Mouse (Mus musculus): Measurements from ENCODE around the gene Cd69. TPM values are rescaled to one million over a fixed set of nuclear protein-coding genes. Genes with fewer than 3 reads are reported as not detected.

Gene Cd69
- polyA plus RNA-seq, 1 experiment from 2014 or later, result 0.13 TPM

DNA sequence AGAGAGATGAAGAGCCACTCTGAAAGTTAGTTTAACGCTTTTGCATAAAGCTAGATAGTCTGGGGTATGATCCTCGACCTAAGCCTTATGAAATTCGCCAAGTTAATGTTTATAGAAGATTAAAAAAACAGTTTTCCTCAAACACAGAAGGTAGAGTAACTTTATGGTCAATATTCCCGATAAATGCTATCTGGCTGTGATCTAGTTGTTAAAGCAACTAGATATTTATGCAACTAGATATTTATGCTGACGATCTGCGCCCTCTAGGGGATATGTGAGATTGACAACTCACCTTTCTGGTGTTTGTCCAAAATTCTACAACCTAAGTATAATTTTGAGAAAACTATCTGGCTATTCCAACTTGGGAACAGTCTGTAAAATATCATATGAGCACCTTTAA is 33.3 kb downstream of the Cd69 start:
- Histone ChIP-seq H3K9me3 (no peaks in the 10 kb centered on the region), H3K4me1 (peaks cover 3% of the 10 kb centered on the region), H3K27me3 (no peaks in the 10 kb centered on the region), H3K9ac (no peak overlapping the region), H3K4me2 (no peak overlapping the region), H3K36me3 (no peaks in the 10 kb centered on the region), H3K27ac (no peak overlapping the region), H3K4me3 (no peak overlapping the region)
- no peak for ATAC-seq (ENCODE audit: insufficient number of reproducible peaks, low FRiP score, low TSS enrichment, low read depth)
- WGBS, result 65% methylated on average over 6 of the region's 6 CpGs

DNA sequence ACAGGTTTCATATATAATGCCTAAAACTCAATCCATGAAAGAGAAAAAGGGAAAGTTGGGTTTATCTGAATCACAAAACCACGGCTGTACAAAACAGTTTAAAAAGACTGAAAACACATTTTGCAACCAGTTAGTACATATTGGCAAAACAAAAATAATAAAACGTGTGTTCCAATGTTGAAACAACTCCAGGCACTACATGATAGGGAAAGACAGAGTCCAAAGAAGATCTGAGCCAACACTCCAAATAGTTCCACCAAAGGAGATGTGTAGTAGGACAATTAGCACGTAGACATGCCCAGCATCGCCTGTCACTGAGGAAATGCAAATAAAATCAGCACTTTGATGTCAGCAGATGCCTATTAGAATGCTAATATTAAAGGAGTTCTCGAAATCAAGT is 33.8 kb downstream of the Cd69 start:
- H3K9ac ChIP-seq, result no peak overlapping the region
- H3K4me2 ChIP-seq, result no peak overlapping the region
- no peak for ATAC-seq (ENCODE audit: insufficient number of reproducible peaks, low FRiP score, low TSS enrichment, low read depth)
- 54% methylated on average over 5 of the region's 5 CpGs for WGBS
- no peaks in the 10 kb centered on the region for H3K9me3 ChIP-seq
- H3K27me3 ChIP-seq, result no peaks in the 10 kb centered on the region
- no peak overlapping the region for H3K4me3 ChIP-seq
- H3K4me1 ChIP-seq, result peaks cover 3% of the 10 kb centered on the region
- no peaks in the 10 kb centered on the region for H3K36me3 ChIP-seq
- H3K27ac ChIP-seq, result no peak overlapping the region

DNA sequence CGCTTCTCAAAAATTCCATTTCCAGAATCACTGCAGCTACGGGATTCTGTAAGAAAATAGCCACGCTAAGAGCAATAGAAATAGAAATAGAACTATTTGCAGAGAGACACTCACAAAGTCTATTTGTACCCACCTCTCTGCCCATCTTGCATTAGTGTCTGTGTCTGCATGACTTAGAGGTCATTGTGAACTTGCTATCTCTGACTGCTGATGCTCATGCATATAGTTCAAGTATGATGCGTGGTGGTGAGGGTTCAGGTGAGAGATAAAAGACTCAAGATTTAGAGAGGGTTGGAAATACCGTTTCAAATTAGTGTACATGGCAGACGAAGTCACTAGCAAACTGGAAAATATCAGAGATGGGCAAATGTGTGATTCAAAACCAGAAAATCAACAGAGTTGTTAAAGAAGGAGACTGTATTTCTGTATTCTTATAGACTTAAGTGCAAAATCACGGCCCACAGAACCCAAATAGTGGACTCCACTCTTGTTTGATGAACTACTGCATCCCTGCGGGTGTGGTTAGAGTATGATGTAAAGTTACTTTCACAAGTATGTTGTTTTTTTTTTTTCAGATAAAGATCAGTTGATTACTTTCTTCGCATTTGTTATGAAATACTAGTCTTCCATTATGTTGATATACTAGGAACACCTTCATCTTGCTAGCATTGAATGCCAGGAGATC is 35.5 kb downstream of the Cd69 start:
- Histone ChIP-seq H3K9me3 (no peaks in the 10 kb centered on the region), H3K4me3 (no peak overlapping the region), H3K27me3 (no peaks in the 10 kb centered on the region), H3K4me1 (peaks cover 6% of the 10 kb centered on the region), H3K9ac (no peak overlapping the region), H3K27ac (no peak overlapping the region), H3K36me3 (no peaks in the 10 kb centered on the region), H3K4me2 (no peak overlapping the region)
- ATAC-seq (ENCODE audit: insufficient number of reproducible peaks, low FRiP score, low TSS enrichment, low read depth), result no peak
- WGBS, result 84% methylated on average over 9 of the region's 9 CpGs

DNA sequence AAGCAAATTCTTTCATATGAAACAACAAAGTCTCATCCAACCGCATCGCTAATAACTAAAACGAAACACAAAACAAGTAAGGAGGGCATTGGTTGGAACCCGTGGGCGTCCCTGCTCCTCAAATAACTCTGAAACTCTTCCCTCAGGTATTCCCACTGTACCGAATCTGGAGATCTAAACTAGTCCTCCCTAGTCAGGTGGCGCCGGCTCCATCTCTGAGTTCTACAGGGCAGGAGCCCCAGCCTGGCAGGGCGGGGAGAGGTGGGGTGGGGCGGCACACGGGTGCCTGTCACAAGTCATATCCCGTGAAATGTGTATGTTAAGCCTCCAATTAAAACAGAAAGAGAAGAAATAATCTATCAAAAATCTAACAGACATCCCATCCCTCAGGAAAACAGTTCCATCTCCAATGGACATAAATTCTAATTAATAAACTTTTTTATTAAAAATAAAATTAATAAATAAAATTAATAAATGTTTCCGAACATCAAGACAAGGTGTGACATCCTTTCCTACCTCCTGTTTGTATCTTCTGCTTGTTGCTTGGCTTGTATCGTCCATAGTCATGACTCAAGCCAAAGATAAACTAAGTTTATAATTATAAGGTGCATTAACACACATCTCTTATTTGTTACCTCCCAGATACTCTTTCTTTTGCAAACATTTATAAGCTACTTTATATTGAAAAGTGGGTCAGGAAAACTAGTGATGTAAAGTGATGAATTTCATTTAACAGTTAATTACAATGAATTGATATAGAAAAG is 36.8 kb downstream of the Cd69 start:
- WGBS, result 11% methylated on average over 14 of the region's 14 CpGs
- Histone ChIP-seq H3K9me3 (no peaks in the 10 kb centered on the region), H3K4me1 (peaks cover 6% of the 10 kb centered on the region), H3K36me3 (no peaks in the 10 kb centered on the region), H3K27ac (peak overlapping the region; percentile 50; the same call in 1 of the 2 replicates), H3K4me2 (peak overlapping the region; percentile 60), H3K4me3 (peak overlapping the region; percentile 50), H3K27me3 (no peaks in the 10 kb centered on the region), H3K9ac (0 out of 2 replicates have a peak overlapping the region, but pooled peaks have one; percentile 23)
- peak; percentile 42; the same call in 1 of the 2 replicates for ATAC-seq (ENCODE audit: insufficient number of reproducible peaks, low FRiP score, low TSS enrichment, low read depth)

DNA sequence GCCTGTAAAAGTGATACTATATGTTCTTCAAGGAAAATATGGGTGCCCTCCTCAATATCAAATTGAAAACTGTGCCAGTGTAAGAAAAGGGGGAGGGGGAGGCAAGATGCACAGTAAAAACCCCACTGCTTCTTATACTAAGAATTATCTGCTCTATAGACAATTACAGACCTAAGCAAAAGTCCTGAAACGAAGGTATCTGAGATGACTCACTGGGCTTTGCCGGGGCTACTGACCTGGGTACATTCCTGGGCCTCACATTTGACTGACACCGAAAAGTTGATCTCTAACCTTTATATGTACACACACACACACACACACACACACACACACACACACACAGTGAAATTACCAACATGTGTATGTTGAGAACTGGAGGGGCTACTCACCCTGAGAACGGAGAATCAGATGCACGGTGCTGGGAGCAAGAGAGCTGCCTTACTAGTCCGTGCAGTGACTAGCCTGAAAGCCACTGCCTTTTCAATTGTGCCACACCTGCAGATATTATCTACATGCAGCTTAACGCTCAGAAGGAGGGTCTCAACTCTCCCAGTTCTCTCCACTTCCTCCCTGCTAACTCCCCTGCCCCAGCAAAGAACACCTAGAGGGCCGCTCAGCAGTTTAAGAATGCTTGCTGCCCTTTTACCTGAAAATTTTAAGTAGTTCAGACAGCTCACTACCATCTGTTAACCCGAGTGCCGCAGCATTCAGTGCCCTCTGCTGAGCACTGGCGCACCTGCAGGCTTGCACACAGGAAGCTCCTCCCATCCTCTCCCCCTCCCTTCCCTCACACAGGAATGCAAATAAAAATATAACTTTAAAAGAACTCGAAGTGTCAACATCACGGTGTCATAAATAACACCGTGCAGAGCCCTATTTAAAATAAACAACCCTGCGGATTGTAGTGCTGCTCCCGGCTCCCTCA is 37.6 kb downstream of the Cd69 start:
- peak; percentile 85 for ATAC-seq (ENCODE audit: insufficient number of reproducible peaks, low FRiP score, low TSS enrichment, low read depth)
- peaks cover 6% of the 10 kb centered on the region for H3K4me1 ChIP-seq
- H3K27me3 ChIP-seq, result no peaks in the 10 kb centered on the region
- 18% methylated on average over 16 of the region's 16 CpGs for WGBS
- peak overlapping the region; percentile 50; the same call in 1 of the 2 replicates for H3K27ac ChIP-seq
- H3K9me3 ChIP-seq, result no peaks in the 10 kb centered on the region
- H3K4me3 ChIP-seq, result peak overlapping the region; percentile 50
- H3K4me2 ChIP-seq, result peak overlapping the region; percentile 60
- H3K9ac ChIP-seq, result peak overlapping the region; percentile 23; the same call in 1 of the 2 replicates
- H3K36me3 ChIP-seq, result no peaks in the 10 kb centered on the region

DNA sequence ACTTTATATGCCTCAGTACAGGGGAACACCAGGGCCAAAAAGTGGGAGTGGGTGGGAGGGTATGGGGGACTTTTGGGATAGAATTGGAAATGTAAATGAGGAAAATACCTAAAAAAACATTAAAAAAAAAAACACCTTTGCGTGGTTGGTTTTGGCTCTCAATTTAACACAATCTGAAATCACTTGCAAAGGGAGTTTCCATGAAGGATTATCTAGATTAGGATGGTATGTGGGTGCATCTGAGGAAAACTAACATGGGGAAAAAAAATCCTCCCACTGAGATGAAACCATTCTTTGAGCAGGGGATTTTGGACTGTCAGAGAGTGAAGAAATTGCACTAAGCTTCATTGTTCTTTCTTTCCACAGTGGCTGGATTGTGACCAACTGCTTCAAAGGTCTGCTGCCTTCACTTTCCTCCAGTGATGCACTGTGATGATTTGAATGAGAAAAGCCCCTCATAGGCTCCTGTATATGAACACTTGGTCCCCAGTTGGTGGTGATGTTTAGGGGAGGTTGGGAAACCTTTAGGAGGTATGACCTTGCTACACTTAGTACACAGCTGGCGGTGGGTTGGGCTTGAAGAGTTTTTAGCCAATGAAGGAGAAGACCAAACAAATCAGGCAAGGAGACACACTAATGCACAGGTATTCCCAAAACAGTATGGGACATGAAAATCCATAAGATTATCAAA is 38.4 kb downstream of the Cd69 start:
- no peak overlapping the region for H3K9ac ChIP-seq
- ATAC-seq (ENCODE audit: insufficient number of reproducible peaks, low FRiP score, low TSS enrichment, low read depth), result no peak
- no peaks in the 10 kb centered on the region for H3K9me3 ChIP-seq
- peak overlapping the region; percentile 11; the same call in 1 of the 2 replicates for H3K27ac ChIP-seq
- no peaks in the 10 kb centered on the region for H3K27me3 ChIP-seq
- H3K4me1 ChIP-seq, result peaks cover 6% of the 10 kb centered on the region
- H3K36me3 ChIP-seq, result no peaks in the 10 kb centered on the region
- H3K4me3 ChIP-seq, result no peak overlapping the region
- WGBS, result 92% methylated on average over 2 of the region's 2 CpGs
- H3K4me2 ChIP-seq, result no peak overlapping the region

DNA sequence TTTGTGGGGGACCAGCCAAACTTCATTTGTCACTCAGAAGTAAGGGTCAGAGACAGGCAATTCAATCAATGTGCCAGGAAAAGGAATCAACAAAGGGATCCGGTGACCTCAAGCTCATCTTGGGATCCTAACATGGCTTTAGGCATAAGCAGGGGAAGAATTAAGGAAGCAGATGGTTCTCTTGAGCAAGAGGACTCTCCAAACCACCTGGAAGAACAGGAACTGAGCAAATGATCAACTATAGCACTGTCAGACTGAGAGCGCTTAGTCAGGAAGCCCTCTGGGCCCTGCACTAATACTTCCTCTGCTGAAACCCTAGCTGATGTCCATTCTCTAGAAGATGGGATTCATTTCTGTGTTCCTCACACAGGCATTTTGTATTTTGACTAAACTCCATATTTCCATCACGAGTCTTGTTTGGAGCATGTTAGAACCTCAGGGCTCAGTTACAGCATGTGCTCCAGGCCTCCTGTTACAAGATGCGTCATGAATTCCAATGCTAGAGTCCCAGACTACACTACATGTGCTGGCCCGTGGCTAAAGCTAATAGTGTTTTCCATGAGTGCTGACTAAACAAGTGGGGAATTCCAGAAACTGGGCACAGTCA is 39.3 kb downstream of the Cd69 start:
- Histone ChIP-seq H3K27me3 (no peaks in the 10 kb centered on the region), H3K4me3 (no peak overlapping the region), H3K9me3 (no peaks in the 10 kb centered on the region), H3K4me2 (no peak overlapping the region), H3K27ac (peak overlapping the region; percentile 63), H3K36me3 (no peaks in the 10 kb centered on the region), H3K4me1 (peaks cover 8% of the 10 kb centered on the region), H3K9ac (no peak overlapping the region)
- 0 out of 2 replicates have a peak, but pooled peaks have one; percentile 27 for ATAC-seq (ENCODE audit: insufficient number of reproducible peaks, low FRiP score, low TSS enrichment, low read depth)
- WGBS, result 64% methylated on average over 5 of the region's 5 CpGs

DNA sequence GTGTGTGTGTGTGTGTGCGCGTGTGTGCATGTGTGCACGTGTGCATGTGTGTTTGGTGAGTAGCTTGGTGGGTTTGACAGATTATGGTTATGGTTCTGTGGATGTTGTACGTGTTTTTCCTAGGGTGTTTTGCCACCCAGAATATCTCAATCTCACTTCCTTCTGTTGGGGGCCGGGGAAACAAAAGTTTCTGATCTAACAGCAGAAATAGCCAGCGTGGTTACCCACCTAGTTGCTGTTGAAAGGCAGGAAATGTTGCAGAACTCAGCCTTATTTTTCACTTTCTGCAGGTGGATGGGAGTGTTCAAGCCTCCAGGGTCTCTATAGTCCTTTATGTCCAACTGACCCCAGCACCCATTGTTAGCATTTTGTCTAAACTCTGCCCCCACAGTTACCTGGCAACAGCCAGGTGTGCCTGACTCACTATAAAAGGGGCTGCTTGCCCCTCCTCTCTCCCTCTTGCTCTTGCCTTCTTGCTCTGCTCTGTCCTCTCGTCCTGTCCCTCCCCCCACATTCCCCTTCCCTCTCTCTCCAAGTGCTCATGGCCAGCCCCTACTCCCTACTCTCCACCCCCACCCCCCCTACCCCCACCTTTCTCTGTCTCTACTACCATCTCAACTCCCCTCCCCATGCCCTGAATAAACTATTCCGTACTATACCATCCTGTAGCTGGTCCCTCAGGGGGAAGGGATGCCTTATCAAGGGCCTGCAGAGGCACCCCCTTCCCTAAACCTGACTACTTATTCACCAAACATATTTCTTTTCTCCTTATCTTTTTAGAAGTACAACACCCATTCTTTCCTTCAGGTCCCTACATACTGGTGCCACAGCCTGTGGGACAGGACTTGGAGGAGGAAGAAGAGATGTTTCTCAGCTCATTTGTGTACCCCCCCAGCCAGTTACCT is 40.5 kb downstream of the Cd69 start:
- Histone ChIP-seq H3K27ac (0 out of 2 replicates have a peak overlapping the region, but pooled peaks have one; percentile 3), H3K9ac (no peak overlapping the region), H3K36me3 (no peaks in the 10 kb centered on the region), H3K4me3 (no peak overlapping the region), H3K27me3 (no peaks in the 10 kb centered on the region), H3K4me1 (peaks cover 15% of the 10 kb centered on the region), H3K9me3 (no peaks in the 10 kb centered on the region), H3K4me2 (no peak overlapping the region)
- no peak for ATAC-seq (ENCODE audit: insufficient number of reproducible peaks, low FRiP score, low TSS enrichment, low read depth)
- 74% methylated on average over 8 of the region's 8 CpGs for WGBS

DNA sequence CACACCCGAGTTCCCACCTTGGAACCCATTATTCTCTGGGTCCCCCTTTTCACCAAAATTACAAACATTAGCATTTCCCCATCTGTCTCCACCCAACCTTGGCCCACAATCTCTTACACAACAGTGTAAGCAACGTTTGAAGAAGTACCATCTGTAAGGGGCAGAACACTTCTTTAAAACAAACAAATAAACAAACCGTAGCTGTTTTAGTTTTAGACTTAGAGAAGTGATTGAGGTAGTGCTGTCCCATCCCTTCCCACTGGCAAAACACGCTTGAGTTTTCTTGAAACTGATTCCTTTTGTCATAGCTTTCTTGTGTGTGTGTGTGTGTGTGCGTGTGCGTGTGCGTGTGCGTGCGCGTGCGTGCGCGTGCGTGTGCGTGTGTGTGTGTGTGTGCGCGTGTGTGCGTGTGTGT is 41.3 kb downstream of the Cd69 start:
- H3K4me2 ChIP-seq, result no peak overlapping the region
- H3K4me1 ChIP-seq, result peaks cover 21% of the 10 kb centered on the region
- no peak overlapping the region for H3K9ac ChIP-seq
- no peak for ATAC-seq (ENCODE audit: insufficient number of reproducible peaks, low FRiP score, low TSS enrichment, low read depth)
- H3K27ac ChIP-seq, result 0 out of 2 replicates have a peak overlapping the region, but pooled peaks have one; percentile 43
- H3K27me3 ChIP-seq, result no peaks in the 10 kb centered on the region
- no peaks in the 10 kb centered on the region for H3K36me3 ChIP-seq
- WGBS, result 78% methylated on average over 15 of the region's 18 CpGs
- H3K9me3 ChIP-seq, result no peaks in the 10 kb centered on the region
- no peak overlapping the region for H3K4me3 ChIP-seq

DNA sequence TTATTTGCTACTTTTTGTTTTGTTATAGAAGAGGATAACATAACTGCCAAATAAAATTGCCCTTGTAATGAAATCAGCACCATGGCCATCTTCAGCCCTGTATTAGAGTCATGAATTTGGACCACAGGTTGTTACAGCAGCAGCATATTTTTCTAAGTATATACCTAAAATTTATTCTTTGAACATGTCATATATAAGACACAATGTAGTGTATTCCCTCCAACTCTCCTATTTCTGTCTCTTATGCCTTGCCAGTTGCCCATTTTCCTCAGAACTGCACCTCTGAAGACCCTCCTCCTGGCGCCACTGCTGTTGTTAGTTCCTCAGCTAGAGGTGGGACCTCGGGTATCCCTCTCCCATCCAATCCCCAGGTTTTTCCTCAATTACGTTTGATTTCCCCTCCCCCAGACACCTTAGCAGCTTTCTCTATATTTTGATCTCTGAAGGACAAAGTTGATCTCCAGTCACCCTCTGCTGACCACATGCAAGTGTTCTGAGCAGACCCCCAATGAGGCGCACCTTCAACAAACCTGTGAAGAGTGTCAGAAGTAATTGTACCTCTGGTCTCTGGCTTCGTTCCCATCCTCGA is 41.8 kb downstream of the Cd69 start:
- Histone ChIP-seq H3K9me3 (no peaks in the 10 kb centered on the region), H3K27me3 (no peaks in the 10 kb centered on the region), H3K4me1 (peaks cover 24% of the 10 kb centered on the region), H3K27ac (0 out of 2 replicates have a peak overlapping the region, but pooled peaks have one; percentile 43), H3K9ac (no peak overlapping the region), H3K4me2 (no peak overlapping the region), H3K4me3 (no peak overlapping the region), H3K36me3 (no peaks in the 10 kb centered on the region)
- ATAC-seq (ENCODE audit: insufficient number of reproducible peaks, low FRiP score, low TSS enrichment, low read depth), result no peak
- whole genome bisulfite sequencing, result 74% methylated on average over 6 of the region's 6 CpGs

All from limb, embryonic 15.5 days (tissue).